8 mouse cellular contexts compared by ENCODE assay signal in the genomic region with DNA sequence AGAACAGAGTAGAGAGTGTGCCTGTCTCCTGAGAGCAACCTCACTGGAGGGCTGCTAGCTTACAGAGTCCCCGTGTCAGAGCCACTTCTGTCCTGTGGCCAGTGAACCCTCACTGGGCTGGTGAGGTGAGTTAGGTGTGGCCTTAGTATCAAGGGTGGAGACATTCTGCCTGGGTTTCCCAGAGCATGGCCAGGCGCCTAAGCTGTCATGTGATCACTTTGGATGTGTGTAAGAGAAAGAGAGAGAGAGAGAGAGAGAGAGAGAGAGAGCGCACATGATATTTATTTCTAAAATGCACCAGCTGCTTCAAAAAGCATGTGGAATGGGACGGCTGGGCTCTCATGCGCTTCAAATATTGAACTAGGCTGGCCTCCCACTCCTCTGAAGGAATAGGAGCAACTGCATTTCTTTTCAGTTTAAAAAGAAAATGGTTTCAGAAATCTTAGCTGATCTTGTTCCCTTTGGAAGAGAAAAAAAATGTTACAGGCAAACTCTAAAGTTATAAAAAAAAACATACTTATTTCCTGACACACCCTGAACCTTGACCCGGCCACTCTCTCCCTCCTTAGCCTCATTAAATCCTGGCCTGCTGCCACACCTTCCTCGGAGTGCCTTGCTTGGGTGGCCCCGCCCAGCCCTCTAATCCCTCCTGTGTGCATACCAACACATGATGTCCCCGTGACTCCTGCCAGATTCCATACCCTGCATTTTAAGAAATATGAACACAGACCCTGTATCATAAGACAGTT.
DNase-seq lines count a peak whose midpoint lies in the region; ATAC-seq and TF ChIP-seq lines count a peak whose summit lies in the region.
"Not testable (repeated sequence)": the region's sequence is repeated elsewhere in the genome, so short reads cannot be mapped to it uniquely, and the experiment has no call there.

No protein-coding gene starts in this region.

- not testable (repeated sequence) for H3K9ac ChIP-seq in embryonic facial prominence, embryonic 15.5 days; intestine, postnatal 0 days (ENCODE audit: low read depth, low read length); lung, postnatal 0 days (replicated peaks; ENCODE audit: low read depth)

- peaks cover 12% of the 10 kb centered on the region for H3K9me3 ChIP-seq in embryonic facial prominence, embryonic 15.5 days (replicated peaks)
- H3K9me3 ChIP-seq in intestine, postnatal 0 days (ENCODE audit: control insufficient read depth) = peaks cover 11% of the 10 kb centered on the region
- not testable (repeated sequence) for H3K9me3 ChIP-seq in lung, postnatal 0 days (ENCODE audit: low read length)

- 0 out of 2 replicates have a peak overlapping the region, but pooled peaks have one; percentile 28 for H3K27ac ChIP-seq in embryonic facial prominence, embryonic 15.5 days (replicated peaks)
- H3K27ac ChIP-seq in intestine, postnatal 0 days (ENCODE audit: low read depth, low read length) = peak overlapping the region; percentile 91
- peak overlapping the region; percentile 75; the same call in 1 of the 2 replicates for H3K27ac ChIP-seq in lung, postnatal 0 days (ENCODE audit: low read length)

- not testable (repeated sequence) for TF ChIP-seq CTCF in intestine, postnatal 0 days (IDR thresholded peaks at IDR 0.05; ENCODE audit: low read depth); lung, postnatal 0 days (IDR thresholded peaks at IDR 0.05)

- not testable (repeated sequence) for TF ChIP-seq EP300 in lung, postnatal 0 days (IDR thresholded peaks at IDR 0.05)

- not testable (repeated sequence) for H3K36me3 ChIP-seq in embryonic facial prominence, embryonic 15.5 days; intestine, postnatal 0 days (ENCODE audit: control insufficient read depth, insufficient read depth); lung, postnatal 0 days (ENCODE audit: insufficient read depth, low read length)

- not testable (repeated sequence) for H3K4me3 ChIP-seq in embryonic facial prominence, embryonic 15.5 days (replicated peaks); intestine, postnatal 0 days (ENCODE audit: low read depth, low read length); lung, postnatal 0 days (ENCODE audit: low read depth, low read length)

- H3K4me2 ChIP-seq in embryonic facial prominence, embryonic 15.5 days (replicated peaks); intestine, postnatal 0 days (replicated peaks; ENCODE audit: low read depth); lung, postnatal 0 days (replicated peaks; ENCODE audit: low read depth, low read length): not testable (repeated sequence)

- not testable (repeated sequence) for H3K27me3 ChIP-seq in embryonic facial prominence, embryonic 15.5 days; intestine, postnatal 0 days (replicated peaks; ENCODE audit: control insufficient read depth, insufficient read depth, low read length); lung, postnatal 0 days (replicated peaks; ENCODE audit: insufficient read depth, low read length)

- not testable (repeated sequence) for H3K4me1 ChIP-seq in embryonic facial prominence, embryonic 15.5 days; intestine, postnatal 0 days (replicated peaks; ENCODE audit: control insufficient read depth, insufficient read depth, low read length); lung, postnatal 0 days (ENCODE audit: insufficient read depth, low read depth, low read length)

- 17% methylated on average over 9 of the region's 9 CpGs for WGBS in embryonic facial prominence, embryonic 15.5 days
- 8% methylated on average over 8 of the region's 9 CpGs for WGBS in intestine, postnatal 0 days
- WGBS in lung, postnatal 0 days = 20% methylated on average over 9 of the region's 9 CpGs

- DNase-seq in adrenal gland, adult (ENCODE audit: inconsistent age in 2 of 2, low spot score in 1 of 2) = peak; percentile 28 to 63
- peak; percentile 79 for DNase-seq in heart, adult 9 months (ENCODE audit: low spot score in 2 of 2)
- peak; percentile 97 to 98 for DNase-seq in kidney, postnatal 25 days
- DNase-seq in lung, postnatal 0 days (ENCODE audit: low spot score) = peak; percentile 92
- DNase-seq in right cerebral cortex, postnatal 14 days = peak; percentile 45
- peak; percentile 70 to 79 for DNase-seq in urinary bladder, postnatal 4 days (ENCODE audit: low spot score in 2 of 2)

- not testable (repeated sequence) for ATAC-seq in embryonic facial prominence, embryonic 15.5 days (ENCODE audit: insufficient number of reproducible peaks, low FRiP score, low TSS enrichment, low read depth)
- peak; percentile 95 for ATAC-seq in intestine, postnatal 0 days
- ATAC-seq in lung, postnatal 0 days = peak; percentile 86

Comparison
In these comparisons a context has a peak if more than half of its experiments do, and no peak if none do; other contexts are left out.
1. DNase-seq: peak in every context shown above with its lines; median percentile 98 in kidney, postnatal 25 days; 92 in lung, postnatal 0 days; 79 in heart, adult 9 months; 74 in urinary bladder, postnatal 4 days; 46 in adrenal gland, adult; 45 in right cerebral cortex, postnatal 14 days.
2. H3K27ac ChIP-seq: peak in every context shown above with its lines; median percentile 91 in intestine, postnatal 0 days; 75 in lung, postnatal 0 days; 28 in embryonic facial prominence, embryonic 15.5 days.